Mouse (Mus musculus) myocyte (in vitro differentiated cells): Measurements from ENCODE around the gene Phb2.

Experiments
- CEBPB ChIP-seq: IDR thresholded peaks from 2 replicates; pipeline ENCODE4 v1.6.1; 2011; ENCODE audit warnings: mild to moderate bottlenecking, moderate library complexity; ENCODE audit not compliant: poor library complexity, insufficient read depth, severe bottlenecking
- E2F4 ChIP-seq: IDR thresholded peaks from one replicate; pipeline ENCODE4 v1.6.1; 2011; ENCODE audit warnings: mild to moderate bottlenecking, control low read depth, moderate library complexity; ENCODE audit not compliant: insufficient read depth
- MAX ChIP-seq: IDR thresholded peaks from one replicate; pipeline ENCODE4 v1.6.1; 2011; ENCODE audit warnings: low read depth, mild to moderate bottlenecking, control low read depth
- MYOD1 ChIP-seq, 3 experiments: IDR thresholded peaks; one replicate each; pipeline ENCODE4 v1.6.1; 2011; ENCODE audit warnings: control low read depth in 2 of 3, low read depth in 2 of 3, mild to moderate bottlenecking in 2 of 3, moderate library complexity in 1 of 3; ENCODE audit not compliant: insufficient read length in 2 of 3, control insufficient read depth in 1 of 3
- MYOG ChIP-seq, 3 experiments: IDR thresholded peaks; one replicate each; pipeline ENCODE4 v1.6.1; 2011; ENCODE audit warnings: control low read depth in 2 of 3, low read depth in 2 of 3, mild to moderate bottlenecking in 2 of 3; ENCODE audit not compliant: insufficient read length in 2 of 3, control insufficient read depth in 1 of 3, insufficient read depth in 1 of 3
- POLR2A ChIP-seq: IDR thresholded peaks from one replicate; pipeline ENCODE4 v1.6.1; 2011; ENCODE audit warnings: low read depth, mild to moderate bottlenecking, control low read depth, moderate library complexity; ENCODE audit not compliant: insufficient read length
- POLR2AphosphoS2 ChIP-seq: IDR thresholded peaks from one replicate; pipeline ENCODE4 v1.6.1; 2011; ENCODE audit warnings: low read depth, control low read depth; ENCODE audit not compliant: insufficient read length
- REST ChIP-seq: IDR thresholded peaks from one replicate; pipeline ENCODE4 v1.6.1; 2011; ENCODE audit warnings: mild to moderate bottlenecking, control low read depth, moderate library complexity; ENCODE audit not compliant: insufficient read depth, insufficient read length
- TCF12 ChIP-seq: IDR thresholded peaks from one replicate; pipeline ENCODE4 v1.6.1; 2011; ENCODE audit warnings: mild to moderate bottlenecking, control low read depth; ENCODE audit not compliant: poor library complexity, insufficient read depth, severe bottlenecking
- TCF3 ChIP-seq: IDR thresholded peaks from one replicate; pipeline ENCODE4 v1.6.1; 2011; ENCODE audit warnings: low read depth, control low read depth; ENCODE audit not compliant: insufficient read length
- USF1 ChIP-seq: IDR thresholded peaks from one replicate; pipeline ENCODE4 v1.6.1; 2011; ENCODE audit warnings: low read depth, mild to moderate bottlenecking, control low read depth, moderate library complexity

- TF ChIP-seq POLR2A (no peak), MAX (no peak), E2F4 (no peak), REST (no peak), TCF12 (no peak), POLR2AphosphoS2 (no peak), USF1 (no peak), MYOD1 (IDR thresholded peaks at IDR 0.05; ENCODE audit: control insufficient read depth in 1 of 3, insufficient read length in 2 of 3, low read depth in 2 of 3) (no peak), MYOG (IDR thresholded peaks at IDR 0.05; ENCODE audit: control insufficient read depth in 1 of 3, insufficient read depth in 1 of 3, insufficient read length in 2 of 3, low read depth in 2 of 3) (no peak), TCF3 (no peak), CEBPB (no peak)
Measured at GRCm38 (mm10) chr6:124679486-124679885, 32.6 kb upstream of the Phb2 start.
